Mouse (Mus musculus): ENCODE measurements around the gene H2al1g. TPM values are rescaled to one million over a fixed set of nuclear protein-coding genes. Genes with fewer than 3 reads are reported as not detected.
"Not testable (repeated sequence)": the region's sequence is repeated elsewhere in the genome, so short reads cannot be mapped to it uniquely, and the experiment has no call there.

The H2al1g gene
- total RNA-seq (2021), result not detected
- long read RNA-seq, experiment 1, result 0 reads
- long read RNA-seq, experiment 2, result 0 reads

DNA sequence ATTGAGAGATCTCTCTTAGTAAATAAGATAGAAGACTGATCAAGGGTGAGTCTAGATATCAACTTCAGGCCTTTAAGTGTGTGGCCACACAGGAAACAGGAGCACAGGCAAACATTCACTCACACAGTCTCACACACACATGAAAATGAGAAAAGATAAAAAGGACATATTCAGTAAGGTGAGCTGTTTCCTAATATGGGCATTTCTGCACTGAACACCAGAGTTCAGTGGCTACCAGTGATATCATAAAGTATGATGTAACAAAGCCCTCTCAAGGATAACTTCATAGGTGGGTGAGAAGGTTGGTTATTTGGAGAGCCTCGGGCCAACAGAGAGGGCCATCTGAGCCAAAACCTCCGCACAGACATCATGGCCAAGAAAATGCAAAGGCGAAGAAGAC is at the start of gene H2al1g:
TSS of gene H2al1g (plus strand) at position 301 of the 400 bp plus-strand sequence.
- DNase-seq (ENCODE audit: low spot score in 2 of 2); intact Hi-C loops (cut with DNase I): not testable (repeated sequence)

- DNase-seq (ENCODE audit: low spot score in 2 of 2), result peak; percentile 19 to 22
- intact Hi-C loops (cut with DNase I), result no loop called here
These were observed 49.0 kb upstream of the H2al1g start for GRCm38 (mm10) chrX:11269074-11269473.

- no peak for DNase-seq (ENCODE audit: low spot score in 2 of 2)
- intact Hi-C loops (cut with DNase I), result no loop called here
These were observed 44.9 kb upstream of the H2al1g start for GRCm38 (mm10) chrX:11273190-11273589.

DNA sequence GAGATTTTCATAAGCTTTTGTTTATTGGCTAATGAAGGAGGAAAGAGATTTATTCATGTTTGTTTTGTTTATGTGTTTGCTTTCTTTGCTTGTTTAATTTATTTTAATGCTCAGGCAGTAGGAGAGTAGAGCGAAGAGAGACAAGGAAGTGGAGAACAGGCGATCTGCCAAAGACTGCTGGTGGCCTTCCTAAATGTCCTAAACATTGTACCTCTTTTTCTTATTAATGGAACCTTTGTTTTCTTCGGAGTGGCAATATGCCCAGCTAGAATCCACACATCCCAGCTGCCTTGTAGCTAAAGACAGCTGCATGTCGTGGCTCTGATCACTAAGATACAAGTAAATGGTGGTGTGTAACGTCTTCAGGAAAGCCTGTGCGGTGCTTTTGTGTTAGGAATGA is 41.0 kb upstream of the H2al1g start:
- intact Hi-C loops (cut with DNase I), result no loop called here
- DNase-seq (ENCODE audit: low spot score in 2 of 2), result no peak

DNA sequence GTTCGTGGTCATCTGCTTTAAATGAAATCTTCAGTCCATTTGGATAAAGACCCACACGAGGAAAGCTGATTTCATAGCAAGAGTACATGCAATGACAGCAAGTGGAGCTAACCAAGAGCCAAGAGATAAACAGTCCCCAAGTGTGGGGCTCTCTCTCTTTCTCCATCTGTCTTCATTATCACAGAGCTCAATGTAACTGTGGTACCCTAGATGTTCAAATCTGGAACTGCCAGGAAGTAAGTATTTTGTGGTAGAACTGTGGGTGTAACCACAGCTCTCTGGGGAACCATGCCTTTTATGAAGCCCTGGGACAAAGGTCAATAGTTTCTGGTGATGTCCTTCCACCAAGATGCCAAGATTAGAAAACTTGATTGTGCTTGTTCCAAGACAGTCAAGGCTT is 37.3 kb upstream of the H2al1g start:
- intact Hi-C loops (cut with DNase I), result no loop called here
- no peak for DNase-seq (ENCODE audit: low spot score in 2 of 2)

- intact Hi-C loops (cut with DNase I), result no loop called here
- DNase-seq (ENCODE audit: low spot score in 2 of 2), result peak; percentile 5 to 14
These were observed 29.7 kb upstream of the H2al1g start for GRCm38 (mm10) chrX:11288306-11288882.

DNA sequence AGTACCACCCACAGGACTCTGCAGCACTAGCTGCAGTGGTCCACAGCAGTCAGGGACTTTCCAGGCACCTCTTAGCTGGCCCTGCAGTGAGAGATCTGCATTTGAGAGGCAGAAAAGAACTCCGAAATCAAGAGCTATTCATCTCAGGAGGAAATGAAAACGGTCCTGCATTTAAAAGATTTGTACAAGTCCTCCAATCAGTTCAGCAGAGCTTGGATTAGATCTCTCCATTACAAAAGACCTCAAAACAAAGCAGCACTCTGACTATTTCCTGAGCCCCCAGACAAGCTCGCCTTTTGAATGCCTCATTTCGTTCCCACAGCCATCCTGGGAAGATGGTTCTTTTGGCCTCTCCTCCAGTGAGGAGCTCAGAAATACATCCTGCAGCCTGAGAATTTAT is 28.8 kb upstream of the H2al1g start:
- DNase-seq (ENCODE audit: low spot score in 2 of 2), result no peak
- intact Hi-C loops (cut with DNase I), result no loop called here

DNA sequence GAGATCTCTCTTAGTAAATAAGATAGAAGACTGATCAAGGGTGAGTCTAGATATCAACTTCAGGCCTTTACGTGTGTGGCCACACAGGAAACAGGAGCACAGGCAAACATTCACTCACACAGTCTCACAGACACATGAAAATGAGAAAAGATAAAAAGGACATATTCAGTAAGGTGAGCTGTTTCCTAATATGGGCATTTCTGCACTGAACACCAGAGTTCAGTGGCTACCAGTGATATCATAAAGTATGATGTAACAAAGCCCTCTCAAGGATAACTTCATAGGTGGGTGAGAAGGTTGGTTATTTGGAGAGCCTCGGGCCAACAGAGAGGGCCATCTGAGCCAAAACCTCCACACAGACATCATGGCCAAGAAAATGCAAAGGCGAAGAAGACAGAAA is 19.1 kb upstream of the H2al1g start, which contains the start of gene H2al1a:
TSS of gene H2al1a (plus strand) at position 301 of the 400 bp plus-strand sequence.
- DNase-seq (ENCODE audit: low spot score in 2 of 2); intact Hi-C loops (cut with DNase I): not testable (repeated sequence)

GRCm38 (mm10) chrX:11302132-11302531 is 15.9 kb upstream of the H2al1g start, which contains the start of gene H2al1b:
Gene H2al1b, plus strand, starts transcription at chrX:11302432.
- intact Hi-C loops (cut with DNase I); DNase-seq (ENCODE audit: low spot score in 2 of 2): not testable (repeated sequence)

DNA sequence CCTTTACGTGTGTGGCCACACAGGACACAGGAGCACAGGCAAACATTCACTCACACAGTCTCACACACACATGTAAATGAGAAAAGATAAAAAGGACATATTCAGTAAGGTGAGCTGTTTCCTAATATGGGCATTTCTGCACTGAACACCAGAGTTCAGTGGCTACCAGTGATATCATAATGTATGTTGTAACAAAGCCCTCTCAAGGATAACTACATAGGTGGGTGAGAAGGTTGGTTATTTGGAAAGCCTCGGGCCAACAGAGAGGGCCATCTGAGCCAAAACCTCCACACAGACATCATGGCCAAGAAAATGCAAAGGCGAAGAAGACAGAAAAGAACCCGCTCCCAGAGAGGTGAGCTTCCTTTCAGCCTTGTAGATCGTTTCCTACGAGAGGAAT is 12.7 kb upstream of the H2al1g start, which contains the start of gene H2al1c:
TSS of gene H2al1c (plus strand) at position 301 of the 400 bp plus-strand sequence.
- intact Hi-C loops (cut with DNase I); DNase-seq (ENCODE audit: low spot score in 2 of 2): not testable (repeated sequence)

DNA sequence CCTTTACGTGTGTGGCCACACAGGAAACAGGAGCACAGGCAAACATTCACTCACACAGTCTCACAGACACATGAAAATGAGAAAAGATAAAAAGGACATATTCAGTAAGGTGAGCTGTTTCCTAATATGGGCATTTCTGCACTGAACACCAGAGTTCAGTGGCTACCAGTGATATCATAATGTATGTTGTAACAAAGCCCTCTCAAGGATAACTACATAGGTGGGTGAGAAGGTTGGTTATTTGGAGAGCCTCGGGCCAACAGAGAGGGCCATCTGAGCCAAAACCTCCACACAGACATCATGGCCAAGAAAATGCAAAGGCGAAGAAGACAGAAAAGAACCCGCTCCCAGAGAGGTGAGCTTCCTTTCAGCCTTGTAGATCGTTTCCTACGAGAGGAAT is 9.5 kb upstream of the H2al1g start, which contains the start of gene H2al1d:
TSS of gene H2al1d (plus strand) at position 301 of the 400 bp plus-strand sequence.
- DNase-seq (ENCODE audit: low spot score in 2 of 2); intact Hi-C loops (cut with DNase I): not testable (repeated sequence)

DNA sequence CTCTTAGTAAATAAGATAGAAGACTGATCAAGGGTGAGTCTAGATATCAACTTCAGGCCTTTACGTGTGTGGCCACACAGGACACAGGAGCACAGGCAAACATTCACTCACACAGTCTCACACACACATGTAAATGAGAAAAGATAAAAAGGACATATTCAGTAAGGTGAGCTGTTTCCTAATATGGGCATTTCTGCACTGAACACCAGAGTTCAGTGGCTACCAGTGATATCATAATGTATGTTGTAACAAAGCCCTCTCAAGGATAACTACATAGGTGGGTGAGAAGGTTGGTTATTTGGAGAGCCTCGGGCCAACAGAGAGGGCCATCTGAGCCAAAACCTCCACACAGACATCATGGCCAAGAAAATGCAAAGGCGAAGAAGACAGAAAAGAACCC is 6.4 kb upstream of the H2al1g start, which contains the start of gene H2al1e:
TSS of gene H2al1e (plus strand) at position 301 of the 400 bp plus-strand sequence.
- DNase-seq (ENCODE audit: low spot score in 2 of 2); intact Hi-C loops (cut with DNase I): not testable (repeated sequence)

DNA sequence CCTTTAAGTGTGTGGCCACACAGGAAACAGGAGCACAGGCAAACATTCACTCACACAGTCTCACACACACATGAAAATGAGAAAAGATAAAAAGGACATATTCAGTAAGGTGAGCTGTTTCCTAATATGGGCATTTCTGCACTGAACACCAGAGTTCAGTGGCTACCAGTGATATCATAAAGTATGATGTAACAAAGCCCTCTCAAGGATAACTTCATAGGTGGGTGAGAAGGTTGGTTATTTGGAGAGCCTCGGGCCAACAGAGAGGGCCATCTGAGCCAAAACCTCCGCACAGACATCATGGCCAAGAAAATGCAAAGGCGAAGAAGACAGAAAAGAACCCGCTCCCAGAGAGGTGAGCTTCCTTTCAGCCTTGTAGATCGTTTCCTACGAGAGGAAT is 3.2 kb upstream of the H2al1g start, which contains the start of gene H2al1f:
TSS of gene H2al1f (plus strand) at position 301 of the 400 bp plus-strand sequence.
- not testable (repeated sequence) for DNase-seq (ENCODE audit: low spot score in 2 of 2)

DNA sequence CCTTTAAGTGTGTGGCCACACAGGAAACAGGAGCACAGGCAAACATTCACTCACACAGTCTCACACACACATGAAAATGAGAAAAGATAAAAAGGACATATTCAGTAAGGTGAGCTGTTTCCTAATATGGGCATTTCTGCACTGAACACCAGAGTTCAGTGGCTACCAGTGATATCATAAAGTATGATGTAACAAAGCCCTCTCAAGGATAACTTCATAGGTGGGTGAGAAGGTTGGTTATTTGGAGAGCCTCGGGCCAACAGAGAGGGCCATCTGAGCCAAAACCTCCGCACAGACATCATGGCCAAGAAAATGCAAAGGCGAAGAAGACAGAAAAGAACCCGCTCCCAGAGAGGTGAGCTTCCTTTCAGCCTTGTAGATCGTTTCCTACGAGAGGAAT is 3.1 kb downstream of the H2al1g start, which contains the start of gene H2al1h:
TSS of gene H2al1h (plus strand) at position 301 of the 400 bp plus-strand sequence.
- DNase-seq (ENCODE audit: low spot score in 2 of 2); intact Hi-C loops (cut with DNase I): not testable (repeated sequence)

More for the DNA sequence above, 3.2 kb upstream of the H2al1g start, which contains the start of gene H2al1f:
- intact Hi-C loops (cut with DNase I), result not testable (repeated sequence)

DNA sequence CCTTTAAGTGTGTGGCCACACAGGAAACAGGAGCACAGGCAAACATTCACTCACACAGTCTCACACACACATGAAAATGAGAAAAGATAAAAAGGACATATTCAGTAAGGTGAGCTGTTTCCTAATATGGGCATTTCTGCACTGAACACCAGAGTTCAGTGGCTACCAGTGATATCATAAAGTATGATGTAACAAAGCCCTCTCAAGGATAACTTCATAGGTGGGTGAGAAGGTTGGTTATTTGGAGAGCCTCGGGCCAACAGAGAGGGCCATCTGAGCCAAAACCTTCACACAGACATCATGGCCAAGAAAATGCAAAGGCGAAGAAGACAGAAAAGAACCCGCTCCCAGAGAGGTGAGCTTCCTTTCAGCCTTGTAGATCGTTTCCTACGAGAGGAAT is 6.3 kb downstream of the H2al1g start, which contains the start of gene H2al1i:
TSS of gene H2al1i (plus strand) at position 301 of the 400 bp plus-strand sequence.
- intact Hi-C loops (cut with DNase I), result not testable (repeated sequence)

GRCm38 (mm10) chrX:11327522-11327921 is 9.5 kb downstream of the H2al1g start, which contains the start of gene H2al1j:
Gene H2al1j, plus strand, starts transcription at chrX:11327822.
- intact Hi-C loops (cut with DNase I); DNase-seq (ENCODE audit: low spot score in 2 of 2): not testable (repeated sequence)

More for the DNA sequence above, 6.3 kb downstream of the H2al1g start, which contains the start of gene H2al1i:
- not testable (repeated sequence) for DNase-seq (ENCODE audit: low spot score in 2 of 2)

DNA sequence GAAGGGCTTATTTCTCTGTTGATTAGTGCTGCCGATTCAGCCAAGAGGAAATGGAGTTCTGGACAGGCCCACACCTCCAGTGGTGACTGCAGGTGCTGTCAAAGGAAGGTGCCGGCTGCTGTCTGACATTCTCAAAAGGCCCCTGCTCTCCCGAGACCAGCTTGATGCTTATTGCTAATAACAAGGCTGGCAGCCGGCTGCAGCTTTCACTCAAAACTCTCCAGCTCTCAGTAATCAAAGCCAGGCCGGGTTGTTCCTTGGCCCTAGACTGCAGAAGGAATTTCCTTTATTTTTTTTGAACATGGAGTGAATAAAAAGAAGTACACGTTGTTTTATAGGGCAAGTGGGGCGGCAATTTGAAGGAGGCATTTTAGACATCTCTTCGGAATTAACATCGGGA is 27.7 kb downstream of the H2al1g start:
- intact Hi-C loops (cut with DNase I), result no loop called here
- peak in 1 of 2 experiments; percentile 10 for DNase-seq (ENCODE audit: low spot score in 2 of 2)

DNA sequence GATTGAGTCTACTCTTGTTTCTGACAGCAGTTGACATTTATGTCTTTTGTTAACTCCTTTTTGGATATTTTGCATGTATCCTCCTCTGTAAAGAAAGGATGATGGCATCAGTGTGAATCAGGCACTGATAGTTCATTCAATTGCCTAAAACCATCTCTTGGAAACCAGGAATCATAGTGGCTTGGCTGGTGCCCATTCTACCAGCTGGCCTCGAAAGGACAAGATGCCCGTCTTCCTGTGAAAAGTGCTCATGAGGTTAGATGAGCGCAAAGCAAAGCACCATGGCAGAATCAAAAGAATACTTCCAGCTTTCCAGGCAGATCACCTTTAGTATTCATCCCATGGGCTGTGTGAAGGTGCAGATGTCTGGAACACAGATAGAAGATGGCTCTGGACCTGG is 28.7 kb downstream of the H2al1g start:
- DNase-seq (ENCODE audit: low spot score in 2 of 2), result no peak
- intact Hi-C loops (cut with DNase I), result no loop called here

- no peak for DNase-seq (ENCODE audit: low spot score in 2 of 2)
- intact Hi-C loops (cut with DNase I), result no loop called here
These were observed 42.8 kb downstream of the H2al1g start for GRCm38 (mm10) chrX:11360823-11361222.

DNA sequence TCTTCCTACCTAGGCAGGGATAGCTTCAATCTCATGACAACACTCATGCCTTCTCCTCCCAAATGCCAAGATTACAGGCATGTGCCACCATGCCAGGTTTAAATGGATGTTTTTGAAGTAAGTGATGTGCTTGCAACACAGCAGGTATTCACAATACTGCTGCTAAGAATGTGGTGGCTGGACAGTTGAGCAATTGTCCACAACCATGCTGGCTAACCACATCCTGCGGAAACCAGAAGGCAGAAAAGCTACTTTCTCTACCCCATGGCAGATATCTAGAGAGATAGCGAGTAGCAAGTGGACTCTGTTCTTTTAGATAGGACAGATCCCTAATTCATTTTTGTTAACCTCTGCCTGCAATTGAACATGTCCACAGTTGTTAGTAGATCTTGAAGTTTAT is 43.2 kb downstream of the H2al1g start:
- intact Hi-C loops (cut with DNase I), result no loop called here
- DNase-seq (ENCODE audit: low spot score in 2 of 2), result no peak

Data from left cerebral cortex, postnatal 14 days (tissue).